Mouse (Mus musculus): ENCODE measurements around the gene Nosip. TPM values are rescaled to one million over a fixed set of nuclear protein-coding genes. Genes with fewer than 3 reads are reported as not detected.

Gene Nosip
- polyA plus RNA-seq, 1 experiment from 2014 or later, result 63.6 TPM

DNA sequence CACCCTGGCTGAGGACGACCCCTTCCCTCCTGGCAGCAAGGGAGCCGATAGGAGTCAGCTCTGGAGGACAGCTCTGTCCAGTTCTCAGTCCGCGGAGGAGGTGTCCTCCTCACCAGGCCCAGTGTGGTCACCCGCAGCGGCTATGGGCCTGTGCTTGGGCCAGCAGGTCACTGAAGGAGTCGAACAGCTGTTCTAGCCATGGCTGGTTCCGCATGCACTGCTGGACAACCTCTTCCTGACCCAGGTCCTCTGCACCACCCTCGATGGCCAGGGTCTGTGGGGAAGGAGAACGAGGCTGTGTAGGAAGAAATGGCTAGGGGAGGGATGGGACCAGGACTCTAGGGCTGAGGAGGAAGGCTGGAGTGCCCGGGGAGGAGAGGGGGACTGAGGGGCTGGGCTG is 33.9 kb upstream of the Nosip start:
- no peak overlapping the region for H3K4me3 ChIP-seq (ENCODE audit: low read depth, low read length)
- H3K4me2 ChIP-seq (replicated peaks; ENCODE audit: low read depth, low read length), result no peak overlapping the region
- ATAC-seq (ENCODE audit: insufficient number of reproducible peaks, insufficient read depth, low FRiP score, low read depth), result no peak
- WGBS, result 91% methylated on average over 11 of the region's 11 CpGs
- H3K36me3 ChIP-seq (ENCODE audit: control insufficient read depth, insufficient read depth, low read length), result peaks cover 65% of the 10 kb centered on the region
- H3K9me3 ChIP-seq (ENCODE audit: control insufficient read depth, low read depth, low read length), result no peaks in the 10 kb centered on the region
- no peak overlapping the region for H3K27ac ChIP-seq (ENCODE audit: low read length)
- H3K27me3 ChIP-seq (ENCODE audit: control insufficient read depth, insufficient read depth, low read length), result no peaks in the 10 kb centered on the region
- no peaks in the 10 kb centered on the region for H3K4me1 ChIP-seq (ENCODE audit: control insufficient read depth, insufficient read depth, low read length)
- H3K9ac ChIP-seq (replicated peaks; ENCODE audit: low read depth, low read length), result no peak overlapping the region

DNA sequence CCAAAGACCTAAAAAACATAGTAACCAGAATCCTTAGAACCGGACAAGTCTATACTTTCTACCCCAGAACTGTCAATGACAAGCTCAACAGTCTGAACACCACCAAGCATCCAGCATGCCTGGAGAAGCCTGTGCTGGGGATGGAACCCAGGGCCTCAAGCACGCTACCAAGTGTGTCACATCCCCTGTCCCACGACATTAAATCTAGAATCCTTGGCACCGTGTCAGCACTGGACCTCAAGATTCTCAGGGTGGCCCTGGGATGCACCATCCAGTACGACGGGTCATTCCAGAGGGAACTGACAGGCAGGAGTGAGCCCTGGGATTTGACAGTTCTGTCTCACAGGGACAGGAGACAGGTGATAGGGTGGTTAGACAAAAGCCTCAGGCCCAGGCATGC is 32.2 kb upstream of the Nosip start:
- Histone ChIP-seq H3K27ac (ENCODE audit: low read length) (no peak overlapping the region), H3K4me3 (ENCODE audit: low read depth, low read length) (no peak overlapping the region), H3K36me3 (ENCODE audit: control insufficient read depth, insufficient read depth, low read length) (peaks cover 81% of the 10 kb centered on the region), H3K9me3 (ENCODE audit: control insufficient read depth, low read depth, low read length) (no peaks in the 10 kb centered on the region), H3K4me1 (ENCODE audit: control insufficient read depth, insufficient read depth, low read length) (no peaks in the 10 kb centered on the region), H3K4me2 (replicated peaks; ENCODE audit: low read depth, low read length) (no peak overlapping the region), H3K27me3 (ENCODE audit: control insufficient read depth, insufficient read depth, low read length) (no peaks in the 10 kb centered on the region), H3K9ac (replicated peaks; ENCODE audit: low read depth, low read length) (no peak overlapping the region)
- WGBS, result 92% methylated on average over 6 of the region's 6 CpGs
- ATAC-seq (ENCODE audit: insufficient number of reproducible peaks, insufficient read depth, low FRiP score, low read depth), result no peak

DNA sequence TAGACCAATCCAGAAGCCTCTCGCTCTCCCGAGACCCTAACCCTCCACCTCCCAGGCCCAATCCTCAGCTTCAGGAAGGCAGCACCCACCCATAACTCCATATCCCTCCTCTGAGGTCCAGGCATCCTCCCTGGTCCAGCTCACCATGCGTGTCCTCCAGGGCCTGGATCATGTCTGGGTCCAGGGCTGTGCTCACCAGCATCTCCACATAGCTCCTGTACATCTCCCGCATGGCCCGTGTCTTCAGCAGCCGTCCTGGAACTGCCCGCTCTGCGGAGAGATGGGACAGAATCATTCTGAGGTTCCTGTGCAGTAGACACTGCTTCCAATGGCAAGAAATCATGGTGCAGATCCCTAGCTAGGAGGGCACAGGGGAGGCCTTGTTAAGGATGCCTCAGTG is 31.4 kb upstream of the Nosip start:
- Histone ChIP-seq H3K9ac (replicated peaks; ENCODE audit: low read depth, low read length) (no peak overlapping the region), H3K27ac (ENCODE audit: low read length) (no peak overlapping the region), H3K27me3 (ENCODE audit: control insufficient read depth, insufficient read depth, low read length) (no peaks in the 10 kb centered on the region), H3K36me3 (ENCODE audit: control insufficient read depth, insufficient read depth, low read length) (peaks cover 90% of the 10 kb centered on the region), H3K4me1 (ENCODE audit: control insufficient read depth, insufficient read depth, low read length) (no peaks in the 10 kb centered on the region), H3K9me3 (ENCODE audit: control insufficient read depth, low read depth, low read length) (no peaks in the 10 kb centered on the region), H3K4me2 (replicated peaks; ENCODE audit: low read depth, low read length) (no peak overlapping the region), H3K4me3 (ENCODE audit: low read depth, low read length) (no peak overlapping the region)
- 97% methylated on average over 8 of the region's 8 CpGs for WGBS
- no peak for ATAC-seq (ENCODE audit: insufficient number of reproducible peaks, insufficient read depth, low FRiP score, low read depth)

DNA sequence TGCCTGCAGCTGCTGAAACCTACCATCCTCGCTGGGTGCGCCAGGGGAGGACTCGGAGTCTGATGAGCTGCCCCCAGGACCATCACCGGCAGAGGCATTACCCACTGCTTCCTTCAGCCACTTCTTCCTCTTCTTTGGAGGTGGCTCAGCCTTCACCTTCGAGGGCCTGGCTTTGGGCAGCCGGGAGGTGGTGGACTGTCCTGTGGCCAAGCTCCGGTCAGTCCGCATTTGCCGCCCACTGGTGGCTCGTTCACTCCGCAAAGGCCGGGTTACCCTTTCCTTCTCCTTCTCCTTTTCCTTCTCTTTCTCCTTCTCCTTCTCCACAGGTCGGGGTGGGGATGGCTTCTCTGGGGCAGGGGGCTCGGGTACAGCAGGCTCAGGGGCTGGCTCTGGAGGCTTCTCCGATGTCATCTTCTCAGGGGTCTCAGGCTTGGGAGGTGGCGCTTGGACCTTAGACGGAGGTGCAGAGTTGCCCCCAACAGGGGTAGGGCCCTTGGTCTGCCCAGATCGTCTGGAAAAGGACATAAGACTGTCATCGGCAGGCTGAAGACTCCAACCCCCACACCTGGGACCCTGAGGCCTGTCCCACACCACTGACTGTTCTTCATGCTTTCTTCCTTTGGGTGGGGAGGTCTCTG is 28.4 kb upstream of the Nosip start:
- Histone ChIP-seq H3K27ac (ENCODE audit: low read length) (no peak overlapping the region), H3K36me3 (ENCODE audit: control insufficient read depth, insufficient read depth, low read length) (peaks cover 95% of the 10 kb centered on the region), H3K4me1 (ENCODE audit: control insufficient read depth, insufficient read depth, low read length) (no peaks in the 10 kb centered on the region), H3K27me3 (ENCODE audit: control insufficient read depth, insufficient read depth, low read length) (no peaks in the 10 kb centered on the region), H3K9ac (replicated peaks; ENCODE audit: low read depth, low read length) (no peak overlapping the region), H3K9me3 (ENCODE audit: control insufficient read depth, low read depth, low read length) (no peaks in the 10 kb centered on the region), H3K4me3 (ENCODE audit: low read depth, low read length) (no peak overlapping the region), H3K4me2 (replicated peaks; ENCODE audit: low read depth, low read length) (no peak overlapping the region)
- no peak for ATAC-seq (ENCODE audit: insufficient number of reproducible peaks, insufficient read depth, low FRiP score, low read depth)
- 97% methylated on average over 19 of the region's 19 CpGs for WGBS

DNA sequence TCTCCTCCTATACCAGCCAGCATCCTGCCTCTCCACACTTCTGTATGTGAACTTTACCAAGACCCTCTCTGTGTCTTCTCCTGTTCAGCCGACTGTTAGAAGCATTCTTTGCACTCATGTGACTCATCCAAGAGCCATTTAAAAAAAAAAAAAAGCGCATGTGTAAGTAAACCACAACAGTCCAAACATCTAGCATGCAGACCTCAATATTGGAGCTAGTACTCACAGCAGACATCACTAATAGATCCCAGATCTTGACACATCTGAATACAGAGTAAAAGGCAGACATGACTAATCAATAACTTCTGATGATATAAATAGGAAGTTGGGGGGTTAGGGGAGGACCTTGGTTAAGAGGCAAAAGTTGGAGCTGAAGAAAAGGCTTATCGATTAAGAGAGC is 26.6 kb upstream of the Nosip start:
- no peak for ATAC-seq (ENCODE audit: insufficient number of reproducible peaks, insufficient read depth, low FRiP score, low read depth)
- no peak overlapping the region for H3K4me3 ChIP-seq (ENCODE audit: low read depth, low read length)
- WGBS, result 85% methylated on average over 3 of the region's 3 CpGs
- no peak overlapping the region for H3K4me2 ChIP-seq (replicated peaks; ENCODE audit: low read depth, low read length)
- no peaks in the 10 kb centered on the region for H3K4me1 ChIP-seq (ENCODE audit: control insufficient read depth, insufficient read depth, low read length)
- no peaks in the 10 kb centered on the region for H3K9me3 ChIP-seq (ENCODE audit: control insufficient read depth, low read depth, low read length)
- H3K36me3 ChIP-seq (ENCODE audit: control insufficient read depth, insufficient read depth, low read length), result peaks cover 92% of the 10 kb centered on the region
- no peak overlapping the region for H3K9ac ChIP-seq (replicated peaks; ENCODE audit: low read depth, low read length)
- no peaks in the 10 kb centered on the region for H3K27me3 ChIP-seq (ENCODE audit: control insufficient read depth, insufficient read depth, low read length)
- H3K27ac ChIP-seq (ENCODE audit: low read length), result no peak overlapping the region

DNA sequence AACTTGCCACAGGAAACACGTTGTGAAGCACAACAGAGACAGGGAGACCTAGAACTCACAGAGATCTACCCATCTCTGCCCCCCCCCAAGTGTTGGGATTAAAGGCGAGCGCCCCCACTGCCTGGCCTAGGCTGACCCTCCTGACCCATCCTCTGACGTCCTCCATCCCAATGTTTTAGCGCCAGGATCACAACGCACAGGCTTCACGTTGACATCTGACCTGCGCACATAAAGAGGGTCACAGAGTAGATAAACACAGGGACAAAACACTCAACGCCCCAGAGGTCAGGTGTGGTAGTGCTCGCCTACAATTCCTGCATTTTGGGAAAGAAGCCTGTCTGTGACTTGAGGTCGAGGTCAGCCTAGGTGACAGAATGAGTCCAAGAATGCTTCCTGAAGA is 25.5 kb upstream of the Nosip start:
- no peak for ATAC-seq (ENCODE audit: insufficient number of reproducible peaks, insufficient read depth, low FRiP score, low read depth)
- Histone ChIP-seq H3K36me3 (ENCODE audit: control insufficient read depth, insufficient read depth, low read length) (peaks cover 94% of the 10 kb centered on the region), H3K4me2 (replicated peaks; ENCODE audit: low read depth, low read length) (no peak overlapping the region), H3K27me3 (ENCODE audit: control insufficient read depth, insufficient read depth, low read length) (no peaks in the 10 kb centered on the region), H3K9me3 (ENCODE audit: control insufficient read depth, low read depth, low read length) (no peaks in the 10 kb centered on the region), H3K4me1 (ENCODE audit: control insufficient read depth, insufficient read depth, low read length) (no peaks in the 10 kb centered on the region), H3K9ac (replicated peaks; ENCODE audit: low read depth, low read length) (no peak overlapping the region), H3K4me3 (ENCODE audit: low read depth, low read length) (no peak overlapping the region), H3K27ac (ENCODE audit: low read length) (no peak overlapping the region)
- WGBS, result 78% methylated on average over 11 of the region's 11 CpGs

DNA sequence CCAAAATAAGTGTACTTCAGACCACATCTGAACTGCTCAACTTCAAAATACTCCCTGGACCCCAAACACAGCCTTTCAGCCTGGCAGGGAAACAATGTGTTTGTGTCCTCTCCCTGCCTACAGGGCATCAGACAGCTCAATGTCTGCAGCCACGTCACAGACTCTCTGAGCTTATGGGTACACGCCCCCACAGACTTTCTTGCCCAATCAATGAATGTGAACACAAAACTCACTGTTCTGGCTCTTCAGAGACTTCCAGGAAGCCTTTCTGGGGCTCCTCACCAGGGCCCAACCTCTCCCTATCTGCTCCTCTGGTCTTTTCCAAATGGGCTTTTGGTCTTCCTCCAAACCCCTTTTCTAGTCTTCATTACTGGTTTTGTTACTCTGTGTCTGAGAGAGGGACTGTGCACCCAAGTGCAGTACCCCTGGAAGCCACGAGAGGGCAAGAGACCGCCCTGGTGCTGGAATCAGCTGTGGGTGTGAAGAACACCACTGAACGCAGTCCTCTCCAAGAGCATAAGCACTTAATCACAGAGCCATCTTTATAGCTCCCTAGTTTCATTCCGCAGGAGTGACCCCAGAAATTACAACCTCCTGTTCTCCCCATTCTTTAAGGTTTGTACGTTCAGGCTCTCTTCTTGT is 24.4 kb upstream of the Nosip start:
- Histone ChIP-seq H3K4me2 (replicated peaks; ENCODE audit: low read depth, low read length) (no peak overlapping the region), H3K4me3 (ENCODE audit: low read depth, low read length) (no peak overlapping the region), H3K27me3 (ENCODE audit: control insufficient read depth, insufficient read depth, low read length) (no peaks in the 10 kb centered on the region), H3K27ac (ENCODE audit: low read length) (no peak overlapping the region), H3K9me3 (ENCODE audit: control insufficient read depth, low read depth, low read length) (no peaks in the 10 kb centered on the region), H3K9ac (replicated peaks; ENCODE audit: low read depth, low read length) (no peak overlapping the region), H3K4me1 (ENCODE audit: control insufficient read depth, insufficient read depth, low read length) (no peaks in the 10 kb centered on the region), H3K36me3 (ENCODE audit: control insufficient read depth, insufficient read depth, low read length) (peaks cover 94% of the 10 kb centered on the region)
- ATAC-seq (ENCODE audit: insufficient number of reproducible peaks, insufficient read depth, low FRiP score, low read depth), result no peak
- WGBS, result 72% methylated on average over 7 of the region's 7 CpGs

DNA sequence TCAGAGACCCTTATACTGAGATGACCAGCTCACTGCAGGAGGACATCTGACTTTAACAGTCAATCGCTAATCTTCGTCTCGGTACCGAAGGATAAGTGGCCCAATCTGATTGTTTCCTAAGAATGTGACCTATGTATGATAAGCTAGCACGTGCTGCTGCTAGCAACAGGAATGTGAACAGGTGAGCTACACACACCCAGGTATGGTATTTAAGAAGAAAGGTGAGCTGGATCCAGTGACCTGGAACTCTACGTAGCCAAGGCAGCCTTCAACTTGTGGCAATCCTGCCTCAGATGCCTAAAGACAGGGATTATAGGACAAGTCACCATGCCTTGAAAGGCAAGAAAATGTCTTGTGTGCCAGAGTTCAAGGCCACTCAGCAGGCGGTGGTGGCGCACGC is 23.8 kb upstream of the Nosip start:
- WGBS, result 92% methylated on average over 9 of the region's 9 CpGs
- H3K27ac ChIP-seq (ENCODE audit: low read length), result no peak overlapping the region
- H3K9me3 ChIP-seq (ENCODE audit: control insufficient read depth, low read depth, low read length), result no peaks in the 10 kb centered on the region
- H3K9ac ChIP-seq (replicated peaks; ENCODE audit: low read depth, low read length), result no peak overlapping the region
- H3K4me3 ChIP-seq (ENCODE audit: low read depth, low read length), result no peak overlapping the region
- no peaks in the 10 kb centered on the region for H3K27me3 ChIP-seq (ENCODE audit: control insufficient read depth, insufficient read depth, low read length)
- ATAC-seq (ENCODE audit: insufficient number of reproducible peaks, insufficient read depth, low FRiP score, low read depth), result no peak
- H3K4me1 ChIP-seq (ENCODE audit: control insufficient read depth, insufficient read depth, low read length), result no peaks in the 10 kb centered on the region
- peaks cover 94% of the 10 kb centered on the region for H3K36me3 ChIP-seq (ENCODE audit: control insufficient read depth, insufficient read depth, low read length)
- no peak overlapping the region for H3K4me2 ChIP-seq (replicated peaks; ENCODE audit: low read depth, low read length)

DNA sequence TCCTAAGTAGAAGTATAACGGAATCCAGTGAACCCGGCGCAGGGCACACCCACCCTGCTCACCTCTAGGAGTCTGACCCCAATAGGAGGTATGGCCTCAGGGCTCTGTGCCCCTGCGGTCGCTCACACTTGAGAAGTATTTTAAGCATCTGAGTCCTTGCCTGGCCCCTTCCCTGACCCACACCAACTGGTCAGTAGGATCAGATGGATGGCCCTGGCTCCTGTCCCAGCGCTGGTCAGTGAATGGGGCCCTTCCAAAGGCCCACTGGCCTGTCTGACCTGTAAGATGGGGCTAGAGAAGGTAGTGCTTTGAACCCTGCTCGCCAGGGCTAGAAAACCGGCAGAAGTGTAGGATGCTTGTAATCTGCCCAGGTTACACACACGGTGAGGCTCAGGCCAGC is 21.4 kb upstream of the Nosip start:
- Histone ChIP-seq H3K36me3 (ENCODE audit: control insufficient read depth, insufficient read depth, low read length) (peaks cover 94% of the 10 kb centered on the region), H3K27ac (ENCODE audit: low read length) (no peak overlapping the region), H3K4me3 (ENCODE audit: low read depth, low read length) (no peak overlapping the region), H3K4me2 (replicated peaks; ENCODE audit: low read depth, low read length) (no peak overlapping the region), H3K27me3 (ENCODE audit: control insufficient read depth, insufficient read depth, low read length) (no peaks in the 10 kb centered on the region), H3K4me1 (ENCODE audit: control insufficient read depth, insufficient read depth, low read length) (no peaks in the 10 kb centered on the region), H3K9ac (replicated peaks; ENCODE audit: low read depth, low read length) (no peak overlapping the region), H3K9me3 (ENCODE audit: control insufficient read depth, low read depth, low read length) (no peaks in the 10 kb centered on the region)
- no peak for ATAC-seq (ENCODE audit: insufficient number of reproducible peaks, insufficient read depth, low FRiP score, low read depth)
- 91% methylated on average over 9 of the region's 9 CpGs for WGBS
